Mouse (Mus musculus) gonadal fat pad, adult 2 months (tissue): ENCODE measurements around the gene Dhrs13. TPM values are rescaled to one million over a fixed set of nuclear protein-coding genes. Genes with fewer than 3 reads are reported as not detected.

Experiments used
- DNase-seq: peaks from one replicate; pipeline ENCODE4 v3.0.0-alpha.2; 2012; ENCODE audit warnings: low read depth
- polyA plus RNA-seq: library from polyadenylated mRNA; depleted of rRNA; stranded (reverse); fragments of >200 nt; gene quantifications from 2 replicates; pipeline ENCODE4 v1.2.3, GENCODE M21; 2012; rRNA removed

Dhrs13 gene
- polyA plus RNA-seq = 3.3 TPM in 2 replicates

- no peak for DNase-seq
These were observed at the start of gene Dhrs13 for GRCm38 (mm10) chr11:78031947-78032808. Gene Dhrs13, plus strand, starts transcription at chr11:78032280.

- DNase-seq = peak; percentile 75
These were observed 49.6 kb upstream of the Dhrs13 start, which contains the start of gene Phf12 for GRCm38 (mm10) chr11:77982441-77982905. Gene Phf12, plus strand, starts transcription at chr11:77982754.

- no peak for DNase-seq
These were observed 48.7 kb upstream of the Dhrs13 start for GRCm38 (mm10) chr11:77983191-77983936.

GRCm38 (mm10) chr11:77983937-77984835, 47.9 kb upstream of the Dhrs13 start:
- no peak for DNase-seq

- DNase-seq = no peak
These were observed 47.2 kb upstream of the Dhrs13 start for GRCm38 (mm10) chr11:77984836-77985231.

- DNase-seq = no peak
These were observed 46.5 kb upstream of the Dhrs13 start for GRCm38 (mm10) chr11:77985541-77986065.

- DNase-seq = no peak
These were observed 42.9 kb upstream of the Dhrs13 start for GRCm38 (mm10) chr11:77989071-77989690.

GRCm38 (mm10) chr11:77995556-77995955, 36.5 kb upstream of the Dhrs13 start:
- no peak for DNase-seq

- DNase-seq = no peak
These were observed 25.6 kb upstream of the Dhrs13 start for GRCm38 (mm10) chr11:78006446-78006845.

- DNase-seq = no peak
These were observed 12.4 kb upstream of the Dhrs13 start for GRCm38 (mm10) chr11:78019676-78020075.

GRCm38 (mm10) chr11:78023607-78024006, 8.5 kb upstream of the Dhrs13 start:
- DNase-seq = no peak

GRCm38 (mm10) chr11:78029240-78029639, 2.8 kb upstream of the Dhrs13 start:
- no peak for DNase-seq

GRCm38 (mm10) chr11:78030600-78030999, 1.5 kb upstream of the Dhrs13 start:
- DNase-seq = no peak

GRCm38 (mm10) chr11:78031389-78031788, 691 bp upstream of the Dhrs13 start:
- DNase-seq = no peak

- no peak for DNase-seq
These were observed 722 bp downstream of the Dhrs13 start for GRCm38 (mm10) chr11:78032809-78033195.

GRCm38 (mm10) chr11:78033931-78034617, 2.0 kb downstream of the Dhrs13 start:
- DNase-seq = no peak

- DNase-seq = no peak
These were observed 4.7 kb downstream of the Dhrs13 start for GRCm38 (mm10) chr11:78036791-78037190.

GRCm38 (mm10) chr11:78037831-78038752, 6.0 kb downstream of the Dhrs13 start, which contains the start of gene Flot2:
Gene Flot2, plus strand, starts transcription at chr11:78037931.
- no peak for DNase-seq

GRCm38 (mm10) chr11:78040878-78041277, 8.8 kb downstream of the Dhrs13 start:
- no peak for DNase-seq
